Mouse (Mus musculus): ENCODE data around the gene Cdk8. TPM values are rescaled to one million over a fixed set of nuclear protein-coding genes. Genes with fewer than 3 reads are reported as not detected.

The Cdk8 gene
- 151 and 154 TPM in 2 replicates for total RNA-seq (2012; rRNA removed)
- polyA plus RNA-seq (2012; ENCODE audit: insufficient read depth in 1 of 2, insufficient read length in 2 of 2, low read depth in 1 of 2, low replicate concordance in 2 of 2, missing spikeins in 1 of 2) = 100 to 1,000 TPM; 139 to 745 TPM

DNA sequence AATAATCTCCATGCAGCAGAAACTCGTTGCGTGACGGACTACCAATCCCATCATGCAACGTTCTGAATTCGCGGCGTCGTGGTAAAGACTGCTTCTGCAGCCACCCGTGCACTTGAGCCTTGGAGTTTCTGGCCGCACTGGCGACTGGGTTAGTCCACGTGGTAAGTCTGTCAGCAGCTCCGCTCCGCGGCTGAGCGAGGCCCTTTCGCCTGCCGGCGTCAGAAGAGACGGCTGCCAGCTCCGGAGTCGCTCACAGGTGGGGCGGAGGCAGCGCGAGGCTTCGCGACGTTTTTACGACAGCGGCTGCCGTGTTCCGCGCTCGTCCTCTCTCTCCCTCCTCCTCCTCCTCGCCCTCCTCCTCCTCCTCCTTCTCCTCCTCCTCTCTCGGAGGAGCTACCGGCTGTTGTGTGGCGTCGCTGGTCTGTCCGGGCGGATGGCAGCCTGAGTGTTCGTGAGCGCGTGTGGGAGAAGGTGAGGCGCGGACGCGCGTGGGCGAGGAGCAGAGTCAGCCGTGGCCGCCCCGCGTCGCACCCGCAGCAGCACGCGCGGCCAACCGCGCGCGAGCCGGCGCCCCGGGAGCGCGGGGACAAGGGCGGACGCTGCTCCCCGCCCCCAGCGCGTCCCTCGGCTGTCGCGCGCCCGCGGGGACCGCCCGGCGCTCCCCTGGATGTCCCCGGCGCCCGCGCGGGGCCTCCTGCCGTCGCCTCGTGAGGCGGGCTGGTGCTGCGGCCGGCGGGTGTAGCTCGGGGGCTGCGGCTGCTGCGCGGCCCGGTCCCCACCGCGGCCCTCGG lies at the start of gene Cdk8:
TSS of gene Cdk8 (plus strand) at position 367 of the 791 bp plus-strand sequence.
- H3K9ac ChIP-seq (ENCODE audit: control insufficient read depth, low read depth, low read length, poor library complexity, severe bottlenecking) = peak within 1 kb of the TSS; percentile 85
- peak within 1 kb of the TSS; percentile 64 to 85 for H3K4me3 ChIP-seq (ENCODE audit: control insufficient read depth in 1 of 2, insufficient read depth in 1 of 2, low read depth in 2 of 2, low read length in 2 of 2)
- peaks cover 9 to 27% of the 10 kb centered on the region in 2 experiments for H3K36me3 ChIP-seq (ENCODE audit: control insufficient read depth in 1 of 2, insufficient read depth in 2 of 2, low read length in 2 of 2)
- TF ChIP-seq ZKSCAN1 (IDR thresholded peaks at IDR 0.05; ENCODE audit: low read depth, low read length) = no peak
- TF ChIP-seq ELF1 (IDR thresholded peaks at IDR 0.05; ENCODE audit: low read depth, low read length) = peak; percentile 44; the same call in 1 of the 2 replicates
- TF ChIP-seq MYC (IDR thresholded peaks at IDR 0.05; ENCODE audit: low read depth, low read length) = peak; percentile 98
- TF ChIP-seq KAT2A (conservative IDR thresholded peaks at IDR 0.05; ENCODE audit: low read depth, low read length) = peak; percentile 87
- TF ChIP-seq MAX (IDR thresholded peaks at IDR 0.05; ENCODE audit: low read length) = peak; percentile 94
- no peak for TF ChIP-seq E2F4 (IDR thresholded peaks at IDR 0.05; ENCODE audit: borderline replicate concordance, low read depth, low read length)
- TF ChIP-seq CTCF (IDR thresholded peaks at IDR 0.05 in 2 of 3, conservative IDR thresholded peaks at IDR 0.05 in 1 of 3; ENCODE audit: control insufficient read depth in 1 of 3, insufficient read depth in 1 of 3, low read depth in 2 of 3, low read length in 3 of 3, poor library complexity in 1 of 3, severe bottlenecking in 1 of 3) = 0 out of 6 replicates have a peak, but pooled peaks of 1 of the 3 experiments have one; percentile 1
- TF ChIP-seq USF2 (IDR thresholded peaks at IDR 0.05; ENCODE audit: borderline replicate concordance in 1 of 2, insufficient read depth in 1 of 2, low read depth in 1 of 2, low read length in 2 of 2) = no peak
- TF ChIP-seq JUND (IDR thresholded peaks at IDR 0.05; ENCODE audit: low read depth, low read length) = no peak
- TF ChIP-seq NRF1 (IDR thresholded peaks at IDR 0.05; ENCODE audit: insufficient read depth, low read depth, low read length, poor library complexity, severe bottlenecking) = peak; percentile 32; the same call in 1 of the 2 replicates
- no peak for TF ChIP-seq RCOR1 (IDR thresholded peaks at IDR 0.05; ENCODE audit: low read depth, low read length)
- peak; percentile 11; the same call in 1 of the 2 replicates for TF ChIP-seq CHD2 (IDR thresholded peaks at IDR 0.05; ENCODE audit: low read length)
- TF ChIP-seq BHLHE40 (IDR thresholded peaks at IDR 0.05; ENCODE audit: borderline replicate concordance, low read depth, low read length) = no peak
- TF ChIP-seq USF1 (IDR thresholded peaks at IDR 0.05; ENCODE audit: low read depth, low read length) = peak; percentile 76
- peak; percentile 78 for TF ChIP-seq TBP (IDR thresholded peaks at IDR 0.05; ENCODE audit: low read depth, low read length)
- TF ChIP-seq NELFE (IDR thresholded peaks at IDR 0.05; ENCODE audit: low read depth, low read length) = peak; percentile 92
- TF ChIP-seq HCFC1 (IDR thresholded peaks at IDR 0.05; ENCODE audit: low read depth, low read length) = peak; percentile 90
- TF ChIP-seq ZNF384 (IDR thresholded peaks at IDR 0.05; ENCODE audit: low read depth, low read length) = no peak
- TF ChIP-seq MXI1 (IDR thresholded peaks at IDR 0.05; ENCODE audit: low read depth, low read length) = peak; percentile 96
- peak; percentile 36; the same call in 1 of the 2 replicates for TF ChIP-seq ETS1 (IDR thresholded peaks at IDR 0.05; ENCODE audit: low read depth, low read length)
- TF ChIP-seq POLR2AphosphoS2 (IDR thresholded peaks at IDR 0.05; ENCODE audit: low read length) = peak; percentile 68; the same call in 1 of the 2 replicates
- TF ChIP-seq RAD21 (IDR thresholded peaks at IDR 0.05; ENCODE audit: low read depth, low read length) = no peak
- TF ChIP-seq POLR2A (IDR thresholded peaks at IDR 0.05; ENCODE audit: control insufficient read depth in 1 of 2, insufficient read depth in 1 of 2, low read depth in 1 of 2, low read length in 2 of 2, poor library complexity in 1 of 2) = peak; percentile 95 to 96
- peak; percentile 70 for TF ChIP-seq TCF12 (IDR thresholded peaks at IDR 0.05; ENCODE audit: low read depth, low read length)
- TF ChIP-seq MAFK (IDR thresholded peaks at IDR 0.05; ENCODE audit: borderline replicate concordance, low read depth, low read length) = no peak
- TF ChIP-seq MAZ (IDR thresholded peaks at IDR 0.05; ENCODE audit: low read depth, low read length) = peak; percentile 85
- TF ChIP-seq SMC3 (IDR thresholded peaks at IDR 0.05; ENCODE audit: low read depth, low read length) = no peak
- 0 out of 2 replicates have a peak, but pooled peaks have one; percentile 18 for TF ChIP-seq UBTF (IDR thresholded peaks at IDR 0.05; ENCODE audit: borderline replicate concordance, insufficient read depth, low read depth, low read length)
- TF ChIP-seq CHD1 (IDR thresholded peaks at IDR 0.05; ENCODE audit: low read depth, low read length) = no peak
- TF ChIP-seq MYB (IDR thresholded peaks at IDR 0.05; ENCODE audit: low read depth, low read length) = no peak
- TF ChIP-seq TAL1 (IDR thresholded peaks at IDR 0.05; ENCODE audit: low read length) = no peak
- TF ChIP-seq ZC3H11A (IDR thresholded peaks at IDR 0.05; ENCODE audit: low read depth, low read length) = no peak
- no peak for TF ChIP-seq GATA1 (IDR thresholded peaks at IDR 0.05; ENCODE audit: low read depth, low read length)
- no peak; the same call in 1 of the 2 replicates for TF ChIP-seq GABPA (IDR thresholded peaks at IDR 0.05; ENCODE audit: low read depth, low read length)
- peak in 1 of 2 experiments; percentile 26; a peak in 1 of 4 replicates for TF ChIP-seq EP300 (IDR thresholded peaks at IDR 0.05; ENCODE audit: low read depth in 1 of 2, low read length in 2 of 2)

More for the DNA sequence above, at the start of gene Cdk8:
- no peaks in the 10 kb centered on the region for H3K27me3 ChIP-seq (ENCODE audit: control insufficient read depth in 1 of 2, insufficient read depth in 2 of 2, low read length in 2 of 2)
- no peaks in the 10 kb centered on the region for H3K9me3 ChIP-seq (replicated peaks; ENCODE audit: insufficient read depth, low read length)
- peaks cover 49% of the 10 kb centered on the region for H3K79me2 ChIP-seq (ENCODE audit: control insufficient read depth, insufficient read depth, low read length, poor library complexity)
- peak within 1 kb of the TSS; percentile 96 for H3K27ac ChIP-seq (ENCODE audit: control insufficient read depth, low read depth, low read length)
- peaks cover 14 to 20% of the 10 kb centered on the region in 2 experiments for H3K4me1 ChIP-seq (ENCODE audit: control insufficient read depth in 1 of 2, insufficient read depth in 2 of 2, low read length in 2 of 2)
- peak; percentile 99 for DNase-seq (ENCODE audit: low read depth, low spot score)

All from MEL (cell line).